Mouse (Mus musculus): ENCODE measurements around the gene Tbx1.

DNA sequence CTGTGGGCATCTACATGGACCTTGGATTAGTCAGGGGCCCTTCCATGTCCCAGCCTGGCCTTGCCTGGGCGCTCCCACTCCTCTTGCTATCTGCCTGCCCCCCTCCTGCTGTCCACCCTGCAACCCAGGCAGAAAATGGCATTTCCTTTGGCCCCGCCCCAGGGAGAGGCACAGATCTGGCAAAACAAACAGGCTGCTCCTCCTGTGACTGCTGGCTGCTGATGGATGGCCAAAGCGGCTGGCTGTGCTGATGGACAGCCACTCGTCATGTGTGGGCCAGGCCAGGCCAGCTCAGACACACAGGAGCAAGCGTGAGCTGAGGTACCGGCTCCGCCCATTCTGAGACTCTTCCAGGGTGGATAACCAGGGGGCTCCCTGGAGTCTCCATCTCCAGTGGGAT, 11.0 kb upstream of the Tbx1 start:
- TF ChIP-seq CTCF (IDR thresholded peaks at IDR 0.05; ENCODE audit: low read depth, low read length) (no peak), POLR2A (IDR thresholded peaks at IDR 0.05; ENCODE audit: insufficient read depth, low read length) (no peak), EP300 (IDR thresholded peaks at IDR 0.05; ENCODE audit: insufficient read depth, low read depth, low read length) (no peak)
